Mouse (Mus musculus) heart, embryonic 11.5 days (tissue): Measurements from ENCODE around the gene Gm49510. TPM values are rescaled to one million over a fixed set of nuclear protein-coding genes. Genes with fewer than 3 reads are reported as not detected.

Experiments used
- ATAC-seq: fragments of 200-750 bp; cut with Nextera tagmentation; replicated peaks from 2 replicates; pipeline ENCODE4 v1.8.0; 2017; ENCODE audit warnings: moderate library complexity; ENCODE audit not compliant: insufficient number of reproducible peaks, low FRiP score, low TSS enrichment
- H3K27ac ChIP-seq: fragments of 300-500 bp; sonication (generic); 2 replicates; pipeline ENCODE4 v1.5.1; 2014; ENCODE audit warnings: mild to moderate bottlenecking, low read depth, low read length
- H3K27me3 ChIP-seq: fragments of 300-500 bp; sonication (generic); 2 replicates; pipeline ENCODE4 v1.6.1; 2014; ENCODE audit warnings: mild to moderate bottlenecking, low read length, mixed read lengths; ENCODE audit not compliant: control insufficient read depth, insufficient read depth
- H3K36me3 ChIP-seq: fragments of 300-500 bp; sonication (generic); 2 replicates; pipeline ENCODE4 v1.6.1; 2014; ENCODE audit warnings: mild to moderate bottlenecking, low read length, moderate library complexity, mixed read lengths; ENCODE audit not compliant: control insufficient read depth, insufficient read depth
- H3K4me1 ChIP-seq: fragments of 300-500 bp; sonication (generic); 2 replicates; pipeline ENCODE4 v1.6.1; 2014; ENCODE audit warnings: low read length; ENCODE audit not compliant: control insufficient read depth, insufficient read depth
- H3K4me2 ChIP-seq: fragments of 300-500 bp; sonication (generic); 2 replicates; pipeline ENCODE4 v1.6.1; 2014; ENCODE audit warnings: mild to moderate bottlenecking, moderate library complexity
- H3K4me3 ChIP-seq: fragments of 300-500 bp; sonication (generic); 2 replicates; pipeline ENCODE4 v1.5.1; 2014; ENCODE audit warnings: low read depth, low read length
- H3K9ac ChIP-seq: fragments of 300-500 bp; sonication (generic); 2 replicates; pipeline ENCODE4 v1.6.1; 2014; ENCODE audit warnings: mild to moderate bottlenecking, low read depth, low read length, moderate library complexity
- H3K9me3 ChIP-seq: fragments of 300-500 bp; sonication (generic); replicated peaks from 2 replicates; pipeline ENCODE4 v1.6.1; 2016; ENCODE audit warnings: low read length; ENCODE audit not compliant: control insufficient read depth
- WGBS: fragments of 180-500 bp; shearing (Covaris S2); extraction: QIAGEN DNeasy Blood & Tissue Kit; methylation state at CpG from one replicate; pipeline ENCODE4 v1.1.7; 2014; ENCODE audit not compliant: insufficient replicate concordance; 5-methylcytosine and 5-hydroxymethylcytosine counted together
- polyA plus RNA-seq: library from polyadenylated mRNA; unstranded; fragments of >200 nt; fragmentation: Nextera tagmentation; extraction: Ambion mirVana; gene quantifications from 2 replicates; pipeline ENCODE4 v1.2.1, GENCODE M21; 2014

Gm49510 gene
- polyA plus RNA-seq, 1 experiment from 2014 or later = 0.47 TPM

DNA sequence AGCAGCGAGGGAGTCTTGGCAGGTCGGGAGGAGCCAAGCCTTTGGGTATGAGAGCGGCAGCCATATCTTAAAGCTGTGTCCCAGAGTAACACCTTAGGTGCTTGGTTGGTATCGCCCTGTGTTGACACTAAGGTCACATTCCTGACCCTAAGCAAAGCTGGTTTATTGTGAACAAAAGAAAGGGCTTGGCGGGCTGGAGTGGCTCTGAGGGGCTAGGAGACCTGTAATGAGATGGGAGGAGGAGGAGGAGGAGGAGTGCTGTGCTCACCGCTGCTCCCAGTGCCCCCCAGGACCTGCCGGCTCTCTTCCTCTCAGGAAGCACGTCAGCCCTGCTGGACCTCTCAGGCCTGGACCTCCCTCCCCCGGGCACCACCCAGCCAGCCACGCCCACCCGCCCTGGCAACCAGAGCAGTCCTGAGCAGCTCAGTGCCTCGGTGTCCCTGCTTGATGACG lies 10.0 kb upstream of the Gm49510 start:
- peak; percentile 40; the same call in 1 of the 2 replicates for ATAC-seq
- Histone ChIP-seq H3K36me3 (peaks cover 34% of the 10 kb centered on the region), H3K9me3 (no peaks in the 10 kb centered on the region), H3K4me2 (peak overlapping the region; percentile 7; the same call in 1 of the 2 replicates), H3K27me3 (no peaks in the 10 kb centered on the region), H3K9ac (no peak overlapping the region), H3K4me1 (peaks cover 49% of the 10 kb centered on the region), H3K4me3 (no peak overlapping the region), H3K27ac (peak overlapping the region; percentile 50; the same call in 1 of the 2 replicates)
- WGBS = 32% methylated on average over 12 of the region's 13 CpGs

DNA sequence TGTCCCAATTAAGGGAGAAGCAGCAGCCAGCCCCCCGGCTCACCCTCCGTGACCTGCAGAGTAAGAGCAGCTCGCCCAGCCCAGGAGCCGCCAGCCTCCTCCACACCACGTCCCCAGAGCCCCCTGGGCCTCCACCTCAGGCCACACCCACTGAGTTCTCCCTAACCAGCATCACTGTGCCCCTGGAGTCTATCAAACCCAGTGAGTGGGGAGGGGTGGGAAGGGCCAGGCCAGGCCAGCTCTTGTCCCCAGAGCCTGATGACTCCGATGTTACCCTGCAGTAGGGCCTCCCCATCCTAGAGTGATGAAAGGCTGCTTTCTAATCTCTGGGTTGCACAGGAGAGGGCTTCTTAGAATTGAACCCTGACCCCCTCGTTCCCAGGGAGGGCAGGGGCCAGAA lies 7.0 kb upstream of the Gm49510 start:
- Histone ChIP-seq H3K4me2 (peak overlapping the region; percentile 6), H3K27ac (0 out of 2 replicates have a peak overlapping the region, but pooled peaks have one; percentile 7), H3K9ac (peak overlapping the region; percentile 28), H3K4me3 (no peak overlapping the region), H3K9me3 (no peaks in the 10 kb centered on the region), H3K4me1 (peaks cover 73% of the 10 kb centered on the region), H3K36me3 (peaks cover 23% of the 10 kb centered on the region), H3K27me3 (no peaks in the 10 kb centered on the region)
- ATAC-seq = 0 out of 2 replicates have a peak, but pooled peaks have one; percentile 20
- WGBS = 22% methylated on average over 7 of the region's 7 CpGs

DNA sequence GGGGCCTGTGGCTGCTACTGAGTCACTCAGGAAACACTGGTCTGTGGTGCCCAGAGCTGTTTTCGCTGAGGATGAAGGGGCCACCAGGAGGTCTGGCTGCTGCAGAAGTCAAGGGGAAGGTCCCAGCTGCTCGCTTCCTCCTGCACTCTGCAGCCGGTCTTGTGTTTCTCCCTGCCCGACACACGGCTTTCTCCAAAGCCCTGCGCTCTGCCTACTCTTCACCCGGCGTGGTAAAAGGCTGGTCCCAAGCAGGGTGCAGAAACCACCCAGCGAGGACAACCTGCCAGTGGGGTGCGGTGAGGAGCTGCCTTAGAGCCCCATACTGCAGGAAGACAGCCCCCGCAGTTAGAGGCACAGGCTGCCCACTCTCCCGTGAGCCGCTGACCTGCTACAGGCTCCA lies 4.7 kb upstream of the Gm49510 start:
- H3K4me1 ChIP-seq = peaks cover 77% of the 10 kb centered on the region
- H3K36me3 ChIP-seq = peaks cover 13% of the 10 kb centered on the region
- no peaks in the 10 kb centered on the region for H3K9me3 ChIP-seq
- peak overlapping the region; percentile 68 for H3K27ac ChIP-seq
- 60% methylated on average over 13 of the region's 13 CpGs for WGBS
- H3K9ac ChIP-seq = peak overlapping the region; percentile 43; the same call in 1 of the 2 replicates
- no peak overlapping the region for H3K4me3 ChIP-seq
- no peaks in the 10 kb centered on the region for H3K27me3 ChIP-seq
- ATAC-seq = no peak
- no peak overlapping the region; the same call in 1 of the 2 replicates for H3K4me2 ChIP-seq

DNA sequence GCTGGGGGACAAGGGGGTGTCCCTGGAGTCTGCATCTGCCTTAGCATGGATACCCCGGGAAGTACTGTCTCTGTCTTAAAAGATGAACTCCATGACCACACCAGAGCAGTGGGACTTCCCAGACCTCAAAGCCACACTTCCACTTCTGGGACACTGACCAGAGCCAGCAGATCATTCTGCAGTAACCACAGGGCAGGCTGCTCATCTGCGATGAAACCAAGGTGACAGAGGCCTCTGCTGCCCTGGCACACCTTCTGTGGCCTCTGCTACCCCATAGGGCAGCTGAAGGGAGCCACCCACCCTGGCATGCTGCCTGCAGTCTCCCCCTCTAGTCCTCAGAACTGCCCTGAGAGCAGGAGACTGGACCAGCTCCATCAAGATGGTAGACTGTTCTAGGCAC lies 3.7 kb upstream of the Gm49510 start:
- Histone ChIP-seq H3K27me3 (no peaks in the 10 kb centered on the region), H3K4me1 (peaks cover 78% of the 10 kb centered on the region), H3K4me3 (no peak overlapping the region), H3K36me3 (peaks cover 13% of the 10 kb centered on the region), H3K9ac (0 out of 2 replicates have a peak overlapping the region, but pooled peaks have one; percentile 58), H3K4me2 (no peak overlapping the region), H3K27ac (0 out of 2 replicates have a peak overlapping the region, but pooled peaks have one; percentile 35), H3K9me3 (no peaks in the 10 kb centered on the region)
- 94% methylated on average over 2 of the region's 2 CpGs for WGBS
- ATAC-seq = no peak

DNA sequence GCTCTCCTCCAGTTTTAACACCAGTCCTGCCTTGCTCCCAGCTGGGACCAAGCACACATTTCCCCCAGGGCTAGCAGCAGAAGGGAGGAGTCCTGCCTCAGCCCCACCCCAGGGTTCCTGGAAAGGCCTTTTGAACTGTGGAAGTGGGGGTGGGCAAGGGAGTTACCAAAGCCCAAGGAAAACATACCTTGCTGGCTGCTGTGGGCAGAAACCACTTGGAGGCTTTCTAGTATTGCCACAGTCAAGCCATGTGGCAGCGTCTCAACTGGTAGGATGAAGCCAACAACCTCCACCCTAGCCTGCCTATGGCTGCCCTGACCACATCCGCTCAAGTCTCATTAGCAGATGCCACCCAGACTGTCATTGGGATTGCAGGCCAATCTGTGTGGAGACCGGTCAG lies 3.3 kb upstream of the Gm49510 start:
- H3K27ac ChIP-seq = 0 out of 2 replicates have a peak overlapping the region, but pooled peaks have one; percentile 35

DNA sequence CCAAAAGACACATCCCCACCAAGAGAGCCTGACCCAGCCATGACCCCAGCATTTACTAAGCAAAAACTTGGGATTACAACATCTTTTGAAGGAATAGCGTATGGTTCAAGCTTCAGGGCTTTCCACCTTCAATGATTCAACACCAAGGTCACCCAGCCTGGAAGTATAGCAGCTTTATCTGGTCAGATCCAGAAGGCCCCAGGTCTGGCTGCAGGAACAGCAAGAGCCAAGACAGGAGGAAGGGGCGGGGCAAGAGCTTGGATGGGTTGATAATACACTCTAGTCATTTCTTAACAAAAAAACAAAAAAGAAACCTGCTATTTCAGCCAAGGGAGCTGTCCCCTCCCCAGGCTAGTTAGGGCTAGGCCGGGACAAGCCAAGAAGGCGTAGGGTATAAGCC lies 2.0 kb upstream of the Gm49510 start:
- ATAC-seq = no peak
- no peaks in the 10 kb centered on the region for H3K27me3 ChIP-seq
- no peak overlapping the region for H3K27ac ChIP-seq
- H3K9me3 ChIP-seq = no peaks in the 10 kb centered on the region
- 77% methylated on average over 4 of the region's 4 CpGs for WGBS
- H3K4me1 ChIP-seq = peaks cover 73% of the 10 kb centered on the region
- no peak overlapping the region for H3K9ac ChIP-seq
- H3K4me2 ChIP-seq = no peak overlapping the region
- no peak overlapping the region for H3K4me3 ChIP-seq
- 0 out of 2 replicates have a peak, but pooled peaks cover 4% of the 10 kb centered on the region for H3K36me3 ChIP-seq

More for the DNA sequence above, 3.3 kb upstream of the Gm49510 start:
- H3K4me1 ChIP-seq = peaks cover 82% of the 10 kb centered on the region
- no peaks in the 10 kb centered on the region for H3K27me3 ChIP-seq
- 0 out of 2 replicates have a peak overlapping the region, but pooled peaks have one; percentile 58 for H3K9ac ChIP-seq
- H3K9me3 ChIP-seq = no peaks in the 10 kb centered on the region
- no peak for ATAC-seq
- H3K4me2 ChIP-seq = peak overlapping the region; percentile 29
- WGBS = 73% methylated on average over 3 of the region's 3 CpGs
- H3K36me3 ChIP-seq = peaks cover 13% of the 10 kb centered on the region
- no peak overlapping the region for H3K4me3 ChIP-seq

DNA sequence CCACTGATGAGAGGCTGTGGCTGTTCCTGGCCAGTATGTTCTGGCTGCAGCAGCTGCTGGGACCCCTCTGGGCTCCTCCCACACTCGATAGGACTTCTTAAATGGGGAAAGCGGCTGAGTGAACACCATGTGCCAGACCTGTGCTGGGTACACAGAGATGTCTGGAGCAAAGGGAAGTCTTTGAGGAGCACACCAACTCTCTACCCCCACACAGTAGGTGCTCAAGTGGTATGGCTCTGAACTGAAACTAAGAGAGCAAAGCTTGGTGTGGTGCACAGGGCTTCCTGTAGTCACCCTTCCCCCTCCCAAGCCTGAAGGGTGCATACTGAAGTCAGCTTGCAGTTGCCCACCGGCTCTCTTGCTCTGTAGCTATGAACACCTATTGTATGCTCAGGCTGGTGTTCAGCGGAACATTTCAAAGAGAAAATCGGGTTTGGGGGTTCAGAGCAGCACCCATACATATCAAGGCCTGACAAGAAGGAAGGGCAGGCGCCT lies 913 bp upstream of the Gm49510 start:
- Histone ChIP-seq H3K4me3 (peak overlapping the region; percentile 81; the same call in 1 of the 2 replicates), H3K4me1 (peaks cover 62% of the 10 kb centered on the region)

DNA sequence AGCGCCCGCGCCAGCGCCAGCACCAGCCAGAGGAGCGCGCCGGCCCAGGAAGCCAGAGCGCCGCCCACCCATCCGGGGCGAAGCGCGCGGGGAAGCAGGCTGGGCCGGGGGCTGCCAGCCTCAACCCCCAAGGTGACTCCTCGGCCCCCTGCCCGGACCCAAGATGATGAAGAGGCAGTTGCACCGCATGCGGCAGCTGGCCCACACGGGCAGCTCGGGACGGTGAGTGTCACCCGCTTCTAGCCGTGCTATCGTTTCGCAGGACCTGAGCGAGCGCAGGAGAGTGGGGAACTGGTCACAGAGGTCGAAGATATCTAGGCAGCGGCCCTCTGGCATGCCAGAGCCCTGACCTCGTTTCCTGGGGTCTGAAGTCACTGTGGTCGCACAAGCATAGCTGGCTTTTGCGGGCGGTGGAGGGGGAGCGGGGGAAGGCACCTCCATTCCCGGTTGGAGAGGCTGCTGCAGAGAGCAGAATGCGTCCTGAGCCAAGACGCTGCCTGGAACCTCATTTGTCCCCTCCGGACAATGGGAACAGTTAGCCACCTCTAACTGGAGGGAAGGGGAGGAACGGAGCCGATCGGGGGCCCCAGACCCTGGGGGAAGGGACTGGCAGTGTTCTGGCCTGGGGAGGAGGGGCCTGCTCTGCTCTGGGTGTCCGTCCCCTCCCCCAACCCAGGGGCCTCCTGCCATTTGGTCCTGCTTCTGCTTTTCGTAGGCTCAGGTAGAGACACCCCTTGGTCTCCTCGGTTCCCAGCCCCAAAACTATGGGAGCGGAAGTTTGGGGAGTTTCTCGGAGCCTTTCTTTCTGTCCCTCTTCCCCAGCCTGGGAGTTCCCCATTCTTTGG lies 495 bp downstream of the Gm49510 start, which contains the start of gene Sh3bp1:
Gene Sh3bp1, plus strand, starts transcription at position 29 of the 845 bp plus-strand sequence.
- peak; percentile 67 for ATAC-seq

More for the DNA sequence above, 913 bp upstream of the Gm49510 start:
- peaks cover 7% of the 10 kb centered on the region for H3K36me3 ChIP-seq
- WGBS = 37% methylated on average over 6 of the region's 6 CpGs
- H3K27ac ChIP-seq = peak overlapping the region; percentile 73; the same call in 1 of the 2 replicates
- no peak overlapping the region; the same call in 1 of the 2 replicates for H3K9ac ChIP-seq
- no peaks in the 10 kb centered on the region for H3K27me3 ChIP-seq
- H3K4me2 ChIP-seq = peak overlapping the region; percentile 92
- H3K9me3 ChIP-seq = no peaks in the 10 kb centered on the region
- no peak for ATAC-seq

More for the DNA sequence above, 495 bp downstream of the Gm49510 start, which contains the start of gene Sh3bp1:
- Histone ChIP-seq H3K4me2 (peak within 1 kb of the TSS; percentile 92), H3K27me3 (no peaks in the 10 kb centered on the region), H3K4me1 (peaks cover 48% of the 10 kb centered on the region), H3K27ac (peak within 1 kb of the TSS; percentile 73), H3K9me3 (no peaks in the 10 kb centered on the region), H3K4me3 (peak within 1 kb of the TSS; percentile 81), H3K9ac (peak within 1 kb of the TSS; percentile 87), H3K36me3 (peaks cover 10% of the 10 kb centered on the region)
- WGBS = 0% methylated on average over 46 of the region's 47 CpGs
